Mouse (Mus musculus): Measurements from ENCODE around the gene Nadk. TPM values are rescaled to one million over a fixed set of nuclear protein-coding genes. Genes with fewer than 3 reads are reported as not detected.

Gene Nadk
- total and polyA plus RNA-seq, 3 experiments, result 28.4 to 42.0 (median 33.2) TPM

GRCm38 (mm10) chr4:155555464-155555863 is 6.7 kb upstream of the Nadk start:
- no peak overlapping the region for H3K27ac ChIP-seq
- no peak for DNase-seq
- H3K36me3 ChIP-seq (ENCODE audit: control insufficient read depth, insufficient read depth, low read length), result peaks cover 14% of the 10 kb centered on the region
- no peak overlapping the region for H3K4me3 ChIP-seq
- peaks cover 2% of the 10 kb centered on the region for H3K79me2 ChIP-seq (replicated peaks; ENCODE audit: control insufficient read depth, insufficient read depth, low read length)
- TF ChIP-seq CTCF (IDR thresholded peaks at IDR 0.05), result no peak
- TF ChIP-seq EP300 (IDR thresholded peaks at IDR 0.05; ENCODE audit: insufficient read depth, low read depth, low read length), result no peak
- no peak for TF ChIP-seq POLR2A (IDR thresholded peaks at IDR 0.05; ENCODE audit: insufficient read depth, low read depth, low read length)
- no peak overlapping the region for H3K9ac ChIP-seq (ENCODE audit: low read depth, low read length)
- H3K27me3 ChIP-seq (ENCODE audit: control insufficient read depth, insufficient read depth, low read length), result no peaks in the 10 kb centered on the region
- intact Hi-C loops (cut with DNase I), result no loop called here
- H3K4me1 ChIP-seq (ENCODE audit: control insufficient read depth, insufficient read depth, low read length), result peaks cover 3% of the 10 kb centered on the region
- 45% methylated on average over 1 of the region's 1 CpGs for WGBS

DNA sequence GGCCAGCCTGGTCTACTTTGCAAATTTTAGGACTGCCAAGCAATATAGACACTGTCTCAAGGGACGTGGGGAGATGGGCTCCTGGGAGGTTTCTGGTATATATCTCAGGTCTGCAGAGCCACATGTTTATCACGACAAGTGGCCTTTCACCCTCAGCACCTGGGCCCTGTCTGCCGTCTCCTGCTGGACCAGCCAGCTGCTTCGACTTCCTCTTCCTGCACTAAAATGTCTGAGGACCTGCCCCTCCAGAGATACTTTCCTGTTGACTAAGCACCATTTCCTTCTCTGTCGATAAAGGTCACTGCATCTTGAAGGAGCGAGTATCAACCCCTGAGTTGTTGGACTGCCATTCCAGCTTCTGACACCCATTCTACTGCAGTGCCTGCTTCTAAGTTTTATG is 2.7 kb upstream of the Nadk start:
- intact Hi-C loops (cut with DNase I), result no loop called here
- H3K36me3 ChIP-seq (ENCODE audit: control insufficient read depth, insufficient read depth, low read length), result peaks cover 14% of the 10 kb centered on the region
- no peaks in the 10 kb centered on the region for H3K27me3 ChIP-seq (ENCODE audit: control insufficient read depth, insufficient read depth, low read length)
- TF ChIP-seq POLR2A (IDR thresholded peaks at IDR 0.05; ENCODE audit: insufficient read depth, low read depth, low read length), result 0 out of 2 replicates have a peak, but pooled peaks have one; percentile 34
- TF ChIP-seq EP300 (IDR thresholded peaks at IDR 0.05; ENCODE audit: insufficient read depth, low read depth, low read length), result 0 out of 2 replicates have a peak, but pooled peaks have one; percentile 28
- no peak for TF ChIP-seq CTCF (IDR thresholded peaks at IDR 0.05)
- peak overlapping the region; percentile 58 for H3K27ac ChIP-seq
- H3K4me1 ChIP-seq (ENCODE audit: control insufficient read depth, insufficient read depth, low read length), result peaks cover 15% of the 10 kb centered on the region
- DNase-seq, result peak in 1 of 2 experiments; percentile 33
- WGBS, result 34% methylated on average over 6 of the region's 6 CpGs
- H3K9ac ChIP-seq (ENCODE audit: low read depth, low read length), result no peak overlapping the region
- no peak overlapping the region for H3K4me3 ChIP-seq
- H3K79me2 ChIP-seq (replicated peaks; ENCODE audit: control insufficient read depth, insufficient read depth, low read length), result no peaks in the 10 kb centered on the region

DNA sequence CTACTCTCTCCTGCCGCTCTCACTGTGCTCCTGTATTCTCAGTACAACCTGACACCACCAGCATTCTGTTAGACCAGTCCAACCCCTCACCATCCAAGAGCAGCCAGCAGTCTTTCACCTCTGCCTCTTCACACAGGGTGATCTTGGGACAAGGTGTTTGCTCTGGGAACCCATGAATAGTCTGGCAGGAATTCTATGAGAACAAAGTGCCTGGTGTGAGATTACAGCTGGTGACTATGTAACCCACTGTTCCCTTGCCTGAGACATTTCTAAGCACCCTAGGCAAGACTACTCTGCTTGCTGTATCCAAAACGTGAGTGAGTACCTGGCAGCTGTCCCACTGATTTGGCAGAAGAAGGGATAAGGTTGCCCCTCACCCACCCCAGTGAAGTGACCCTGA is 1.2 kb upstream of the Nadk start:
- peak; percentile 42; the same call in 1 of the 2 replicates for TF ChIP-seq EP300 (IDR thresholded peaks at IDR 0.05; ENCODE audit: insufficient read depth, low read depth, low read length)
- TF ChIP-seq CTCF (IDR thresholded peaks at IDR 0.05), result no peak
- no peak for TF ChIP-seq POLR2A (IDR thresholded peaks at IDR 0.05; ENCODE audit: insufficient read depth, low read depth, low read length)
- Histone ChIP-seq H3K4me3 (no peak overlapping the region), H3K27ac (peak overlapping the region; percentile 74), H3K27me3 (ENCODE audit: control insufficient read depth, insufficient read depth, low read length) (no peaks in the 10 kb centered on the region), H3K79me2 (replicated peaks; ENCODE audit: control insufficient read depth, insufficient read depth, low read length) (no peaks in the 10 kb centered on the region), H3K4me1 (ENCODE audit: control insufficient read depth, insufficient read depth, low read length) (peaks cover 18% of the 10 kb centered on the region), H3K36me3 (ENCODE audit: control insufficient read depth, insufficient read depth, low read length) (peaks cover 10% of the 10 kb centered on the region), H3K9ac (ENCODE audit: low read depth, low read length) (no peak overlapping the region)
- intact Hi-C loops (cut with DNase I), result loop anchor here (5.0 kb wide), 1 partner anchor 39 kb away; no protein-coding TSS in a partner anchor
- 24% methylated on average over 2 of the region's 2 CpGs for WGBS
- peak in 1 of 2 experiments; percentile 43 for DNase-seq

GRCm38 (mm10) chr4:155562725-155563399 is 684 bp downstream of the Nadk start:
- H3K27ac ChIP-seq, result peak overlapping the region; percentile 74
- H3K9ac ChIP-seq (ENCODE audit: low read depth, low read length), result peak overlapping the region; percentile 3; the same call in 1 of the 2 replicates
- DNase-seq, result peak; percentile 71 to 75
- intact Hi-C loops (cut with DNase I), result loop anchor here (2.0 to 5.0 kb wide), 2 partner anchors 38 to 41 kb away; partner anchors contain the start of gene Slc35e2
- 1% methylated on average over 19 of the region's 19 CpGs for WGBS
- no peaks in the 10 kb centered on the region for H3K79me2 ChIP-seq (replicated peaks; ENCODE audit: control insufficient read depth, insufficient read depth, low read length)
- H3K36me3 ChIP-seq (ENCODE audit: control insufficient read depth, insufficient read depth, low read length), result peaks cover 8% of the 10 kb centered on the region
- peaks cover 23% of the 10 kb centered on the region for H3K4me1 ChIP-seq (ENCODE audit: control insufficient read depth, insufficient read depth, low read length)
- H3K4me3 ChIP-seq, result peak overlapping the region; percentile 46
- TF ChIP-seq EP300 (IDR thresholded peaks at IDR 0.05; ENCODE audit: insufficient read depth, low read depth, low read length), result no peak
- no peak for TF ChIP-seq CTCF (IDR thresholded peaks at IDR 0.05)
- TF ChIP-seq POLR2A (IDR thresholded peaks at IDR 0.05; ENCODE audit: insufficient read depth, low read depth, low read length), result no peak; the same call in 1 of the 2 replicates
- no peaks in the 10 kb centered on the region for H3K27me3 ChIP-seq (ENCODE audit: control insufficient read depth, insufficient read depth, low read length)

DNA sequence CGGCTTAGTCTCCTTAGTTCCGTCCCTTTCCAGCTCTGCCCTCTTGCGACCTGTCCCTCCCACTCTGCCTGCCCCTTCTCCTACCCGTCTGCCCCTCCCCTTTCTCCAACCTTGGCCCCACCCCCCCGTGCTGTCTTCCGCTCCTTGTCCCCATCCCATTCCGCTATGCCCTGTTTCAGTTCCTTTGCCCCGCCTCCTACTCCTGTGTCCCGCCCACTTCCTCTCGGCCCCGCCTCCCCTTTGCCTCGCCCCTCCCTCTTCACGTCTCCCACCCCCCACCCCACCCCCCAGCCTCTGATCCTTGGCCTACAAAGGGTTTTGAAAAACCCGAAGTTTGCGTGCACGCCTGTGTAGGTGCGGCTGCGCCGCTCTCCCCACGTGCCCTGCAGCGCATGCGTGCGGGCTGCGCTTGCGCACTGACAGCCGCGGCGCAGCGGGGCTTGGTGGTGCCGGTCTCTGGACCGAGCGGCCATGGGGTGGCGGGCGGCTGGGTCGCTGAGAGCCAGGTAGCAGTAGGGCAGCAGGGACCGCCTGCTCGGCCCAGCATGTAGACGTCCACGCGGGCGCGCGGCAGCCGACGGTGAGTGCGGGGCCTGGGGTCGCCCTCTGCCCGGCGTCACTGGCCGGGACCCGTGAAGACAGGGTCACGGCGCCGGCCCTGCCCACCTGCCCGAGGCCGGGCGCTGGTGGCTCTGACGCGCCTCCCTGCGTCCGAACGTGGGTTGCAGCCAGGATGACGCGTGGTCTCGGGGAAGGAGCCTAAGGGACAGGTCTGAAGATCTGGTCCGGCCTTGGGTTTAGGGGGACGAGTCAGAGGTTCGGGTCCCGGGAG is 1.4 kb downstream of the Nadk start:
- peak overlapping the region; percentile 88 for H3K9ac ChIP-seq (ENCODE audit: low read depth, low read length)
- DNase-seq, result peak; percentile 97 to 98
- under 1% methylated on average over 69 of the region's 69 CpGs for WGBS
- H3K27ac ChIP-seq, result peak overlapping the region; percentile 97
- TF ChIP-seq CTCF (IDR thresholded peaks at IDR 0.05), result peak; percentile 67
- TF ChIP-seq POLR2A (IDR thresholded peaks at IDR 0.05; ENCODE audit: insufficient read depth, low read depth, low read length), result peak; percentile 80
- TF ChIP-seq EP300 (IDR thresholded peaks at IDR 0.05; ENCODE audit: insufficient read depth, low read depth, low read length), result peak; percentile 65; the same call in 1 of the 2 replicates
- H3K36me3 ChIP-seq (ENCODE audit: control insufficient read depth, insufficient read depth, low read length), result peaks cover 8% of the 10 kb centered on the region
- H3K4me1 ChIP-seq (ENCODE audit: control insufficient read depth, insufficient read depth, low read length), result peaks cover 23% of the 10 kb centered on the region
- intact Hi-C loops (cut with DNase I), result loop anchor here (2.0 to 5.0 kb wide), 3 partner anchors 37 to 73 kb away; partner anchors contain the start of genes Gnb1 and Slc35e2
- H3K4me3 ChIP-seq, result peak overlapping the region; percentile 93
- no peaks in the 10 kb centered on the region for H3K27me3 ChIP-seq (ENCODE audit: control insufficient read depth, insufficient read depth, low read length)
- H3K79me2 ChIP-seq (replicated peaks; ENCODE audit: control insufficient read depth, insufficient read depth, low read length), result peaks cover 1% of the 10 kb centered on the region; the same call in 1 of the 2 replicates
